Mouse (Mus musculus) mouse trophoblast stem cell (cell line): ENCODE measurements at regions not wholly inside any gene's neighbourhood (a gene's known extent, or its start where the extent isn't known, plus 50 kb on each side); places are given as distances from the start of the nearest gene placed in this dataset.
"Not testable (repeated sequence)": the region's sequence is repeated elsewhere in the genome, so short reads cannot be mapped to it uniquely, and the experiment has no call there.

Experiments used
- in situ Hi-C, 2 experiments: fragments of 300-500 bp; cut with MseI, MboI; formaldehyde crosslinking; loops; 2 replicates in 1 of 2; 3 replicates in 1 of 2; pipeline ENCODE4 v1.15.1; 2025

DNA sequence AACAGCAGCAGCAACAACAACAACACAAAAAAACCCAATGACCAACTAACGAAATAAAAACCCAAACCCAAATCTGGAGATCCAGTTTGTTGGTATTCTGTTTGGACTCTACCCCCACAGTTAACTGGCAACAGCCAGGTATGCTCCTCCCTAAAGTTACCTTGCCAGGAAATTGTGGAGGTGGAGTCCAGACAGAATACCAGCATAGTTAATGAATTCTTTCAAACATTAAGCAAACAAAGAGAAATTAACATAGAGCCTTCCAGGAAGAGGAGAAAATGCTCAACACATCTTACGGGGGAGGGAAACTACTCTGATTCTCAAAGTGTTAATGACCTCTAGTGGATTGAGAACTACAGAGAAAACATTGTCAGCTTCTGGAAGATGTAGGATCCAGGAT, 148.3 kb upstream of the 1700012A03Rik start:
- in situ Hi-C loops = no loop called here

DNA sequence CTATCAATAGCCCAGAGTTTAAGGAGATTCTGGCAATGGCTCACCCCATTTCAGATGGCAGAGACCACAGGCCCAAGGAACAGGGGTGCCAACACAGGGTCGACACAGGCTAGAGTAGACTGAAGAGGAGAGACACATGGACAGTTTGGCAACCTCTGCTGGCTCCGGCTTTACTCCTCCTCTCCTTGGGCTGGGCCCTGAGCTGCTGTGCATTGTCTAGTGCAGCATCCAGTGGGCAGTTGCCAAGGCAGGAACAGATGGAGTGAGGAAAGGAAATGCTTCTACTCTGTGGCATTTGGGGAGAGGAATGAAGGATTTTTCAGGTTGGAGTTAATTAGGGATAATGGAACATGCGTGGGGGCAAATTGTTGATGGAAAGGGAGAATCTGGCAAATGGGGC, 151.0 kb upstream of the 1700012A03Rik start:
- in situ Hi-C loops = no loop called here

DNA sequence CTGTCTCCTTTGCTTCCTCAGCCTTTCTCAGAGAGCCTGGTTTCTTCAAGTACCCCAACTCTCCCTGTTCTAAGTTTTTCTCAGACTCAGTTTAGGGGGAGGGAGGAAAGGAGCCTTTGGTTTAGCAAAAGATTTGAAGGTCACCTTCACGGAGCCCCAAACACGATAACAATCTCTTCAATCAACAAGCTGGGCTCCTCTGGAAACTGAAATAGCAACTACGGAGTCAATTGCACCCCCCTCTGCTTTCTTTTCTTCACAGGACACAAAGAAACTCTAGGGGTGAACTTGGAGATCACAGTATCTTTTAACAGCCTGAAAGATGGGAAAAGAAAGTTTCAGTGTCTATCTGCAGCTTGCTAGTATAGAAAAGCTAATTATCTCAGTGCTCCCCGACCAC, 151.4 kb upstream of the 1700012A03Rik start:
- in situ Hi-C loops = no loop called here

DNA sequence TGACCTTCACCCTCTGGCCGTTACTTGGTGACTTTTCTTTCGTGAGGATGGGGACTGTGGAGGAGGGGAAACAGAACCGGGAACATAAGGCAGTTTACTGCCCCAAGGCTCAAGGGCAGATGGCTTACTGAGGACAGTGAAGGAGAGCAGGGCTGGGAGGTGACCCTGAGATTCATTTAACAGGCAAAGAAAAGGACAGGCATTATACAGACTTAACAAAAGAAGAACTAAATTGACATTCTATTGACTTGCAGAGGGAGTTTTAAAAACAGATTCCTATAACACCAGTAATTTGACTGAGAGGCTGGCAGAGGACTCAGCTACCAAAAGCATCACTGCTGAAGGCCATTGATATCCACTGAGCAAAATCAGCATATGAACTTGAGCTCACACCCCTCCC, 153.0 kb upstream of the 1700012A03Rik start:
- in situ Hi-C loops = no loop called here

DNA sequence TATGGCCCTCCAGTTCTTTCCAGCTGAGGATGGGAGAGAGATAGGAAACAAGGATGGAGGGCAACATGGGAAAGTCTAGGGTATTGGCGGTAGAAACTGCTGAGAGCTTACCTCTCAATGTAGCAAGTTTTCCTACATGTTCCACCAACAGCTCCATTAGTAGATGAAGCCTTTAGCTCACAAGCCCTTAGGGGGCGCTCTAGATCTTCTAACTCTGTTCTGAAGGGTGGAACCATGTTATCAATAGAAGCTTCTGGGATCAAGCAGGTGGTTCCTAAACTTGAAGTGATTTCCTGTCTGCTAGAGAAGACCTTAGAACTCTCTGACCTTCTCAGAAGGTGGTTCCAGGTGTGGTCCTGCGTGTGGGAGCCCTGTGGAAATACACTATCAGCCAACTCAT, 154.2 kb upstream of the 1700012A03Rik start:
- in situ Hi-C loops = no loop called here

DNA sequence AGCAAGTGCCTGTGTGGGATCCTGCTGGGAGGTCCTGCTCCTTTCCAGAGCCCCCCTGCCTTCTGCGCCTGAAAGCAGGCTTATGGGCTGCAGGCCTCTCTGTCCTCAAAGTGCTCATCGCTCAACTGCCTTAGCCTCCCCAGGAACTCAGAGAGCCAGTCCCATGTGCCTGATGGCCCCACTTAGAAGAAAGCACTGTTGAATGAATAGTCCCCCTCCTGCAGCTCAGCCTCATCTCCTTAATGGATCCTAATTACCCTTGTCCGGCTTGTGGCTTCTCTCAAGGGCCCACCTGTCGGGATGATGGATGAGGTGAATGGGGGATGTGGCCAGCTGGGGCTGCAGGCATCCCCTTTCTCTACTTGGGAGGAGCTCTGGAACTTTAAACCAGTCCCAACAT, 163.1 kb upstream of the 1700012A03Rik start:
- in situ Hi-C loops = no loop called here

DNA sequence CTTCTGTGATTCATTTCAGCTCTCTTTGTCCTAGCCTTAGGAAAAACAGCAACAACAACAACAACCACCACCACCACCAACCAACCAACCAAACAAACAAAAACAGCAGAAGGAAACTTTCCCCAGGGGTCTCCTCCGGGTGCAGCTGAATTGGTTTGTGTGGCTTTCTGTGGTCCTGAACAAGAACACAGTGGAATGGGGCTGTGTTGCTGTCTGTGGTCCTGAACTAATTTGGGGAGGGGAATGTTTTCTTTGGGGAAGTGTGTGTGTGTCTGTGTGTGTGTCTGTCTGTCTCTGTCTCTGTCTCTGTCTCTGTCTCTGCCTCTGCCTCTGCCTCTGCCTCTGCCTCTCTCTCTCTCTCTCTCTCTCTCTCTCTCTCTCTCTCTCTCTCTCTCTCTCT, 164.8 kb upstream of the 1700012A03Rik start:
- in situ Hi-C loops = not testable (repeated sequence)

DNA sequence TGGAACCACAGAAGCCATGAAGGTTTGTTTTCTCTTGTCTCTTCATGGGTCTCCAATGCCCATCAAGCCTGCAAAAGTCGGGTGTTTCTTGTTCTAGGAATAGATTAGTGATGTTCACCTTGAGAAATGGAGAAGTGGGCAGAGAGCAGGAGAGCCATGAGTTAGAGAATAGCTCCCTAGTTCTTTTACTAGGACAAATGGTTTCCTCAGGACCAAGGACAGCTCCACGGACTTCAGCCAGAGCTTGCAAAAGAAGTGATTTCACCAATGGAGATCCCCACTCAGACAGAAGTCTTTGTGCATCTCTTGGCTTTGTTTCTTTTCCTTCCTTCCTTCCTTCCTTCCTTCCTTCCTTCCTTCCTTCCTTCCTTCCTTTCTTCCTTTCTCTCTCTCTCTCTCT, 166.3 kb upstream of the 1700012A03Rik start:
- in situ Hi-C loops = no loop called here

DNA sequence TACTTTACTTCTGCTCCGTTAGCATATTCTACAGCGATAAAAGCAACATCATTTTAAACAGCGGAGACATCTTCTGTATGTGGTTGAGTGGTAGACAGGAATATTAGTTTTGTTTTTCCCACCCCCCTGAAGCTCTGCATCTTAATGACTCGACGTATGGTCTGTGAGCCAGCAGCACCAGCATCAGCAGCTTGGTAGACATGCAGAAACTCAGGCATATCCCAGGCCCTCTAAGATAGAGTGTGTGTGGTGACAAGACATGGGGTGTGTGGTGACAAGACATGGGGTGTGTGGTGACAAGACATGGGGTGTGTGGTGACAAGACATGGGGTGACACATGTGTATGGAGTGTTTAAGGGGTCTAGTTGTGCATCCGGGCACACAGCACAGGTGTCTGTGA, 175.4 kb upstream of the 1700012A03Rik start:
- in situ Hi-C loops = no loop called here

DNA sequence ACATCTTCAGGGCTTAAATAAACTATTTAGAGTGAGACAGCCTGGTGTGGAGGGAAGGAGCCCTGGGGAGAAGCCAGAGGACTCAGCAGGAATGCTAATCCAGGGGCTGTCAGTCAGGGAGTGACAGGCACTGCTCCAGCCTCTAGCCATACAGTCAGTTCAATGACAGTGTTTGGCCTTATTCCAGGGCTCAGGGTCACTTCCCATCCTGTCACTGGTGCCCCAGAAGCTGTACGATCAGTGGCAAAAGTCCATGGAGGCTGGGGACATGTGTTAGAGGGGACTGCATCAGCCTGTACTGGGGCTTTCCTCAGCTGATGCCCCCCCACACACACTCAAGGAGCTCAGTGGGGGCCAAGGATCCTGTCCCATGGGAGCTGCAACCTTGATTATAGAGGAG, 176.1 kb upstream of the 1700012A03Rik start:
- in situ Hi-C loops = no loop called here

DNA sequence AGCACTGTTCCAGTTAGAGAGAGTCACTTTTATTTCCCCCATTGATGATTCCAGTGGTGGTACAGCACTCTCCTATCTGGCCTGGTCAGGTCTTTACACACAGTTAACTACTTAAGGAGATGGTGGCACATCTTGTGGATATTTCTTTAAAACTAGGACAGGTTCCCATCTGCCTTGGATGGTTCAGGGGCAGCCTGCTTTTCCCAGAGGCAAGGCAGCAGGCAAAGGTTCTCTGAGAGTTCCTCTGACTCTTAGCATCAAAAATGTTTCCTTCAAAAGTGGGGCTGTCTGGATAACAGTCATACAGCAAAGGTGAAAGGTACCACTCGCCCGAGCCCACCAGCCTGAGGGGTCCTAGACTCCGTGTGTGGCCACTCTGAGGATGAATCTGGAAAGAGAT, 178.3 kb upstream of the 1700012A03Rik start:
- in situ Hi-C loops = no loop called here

DNA sequence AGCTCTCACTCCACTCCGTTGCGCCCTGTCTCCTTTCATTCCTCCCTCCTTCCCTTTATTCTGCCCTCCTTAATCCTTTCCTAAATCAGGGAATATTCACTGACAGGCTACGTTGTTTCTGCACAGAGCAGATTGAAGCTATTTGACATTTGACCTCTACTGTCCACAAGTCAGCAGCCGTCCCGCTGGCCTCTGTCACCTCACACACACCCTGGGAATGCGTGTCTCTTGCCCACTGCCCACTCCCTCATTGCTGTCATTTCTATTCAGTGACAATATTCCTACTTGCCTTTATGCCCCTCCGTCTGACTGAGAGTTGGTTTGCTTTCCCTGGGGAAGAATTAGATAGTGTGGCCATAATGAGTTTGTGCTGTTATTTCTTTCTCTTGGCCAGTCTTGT, 188.1 kb upstream of the 1700012A03Rik start:
- in situ Hi-C loops = no loop called here

DNA sequence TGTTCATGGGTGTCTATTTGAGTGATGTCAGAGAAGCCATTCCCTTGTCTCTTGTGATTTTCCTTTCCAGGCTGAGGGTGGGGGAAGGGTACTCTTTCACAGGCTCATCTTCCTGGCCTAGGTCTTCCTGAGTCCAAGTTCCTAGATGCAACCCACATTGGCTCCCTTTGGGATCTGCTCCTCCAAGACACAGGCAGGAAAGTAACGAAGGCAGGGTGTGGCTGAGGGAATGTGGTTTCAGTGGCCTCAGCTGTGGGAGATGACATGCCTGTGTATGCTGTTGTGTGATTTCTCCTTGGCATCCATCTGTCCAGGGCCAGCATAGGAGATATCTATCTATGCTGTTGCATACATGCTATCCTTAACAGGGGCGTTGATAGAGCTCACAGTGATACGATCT, 190.4 kb upstream of the 1700012A03Rik start:
- in situ Hi-C loops = no loop called here

DNA sequence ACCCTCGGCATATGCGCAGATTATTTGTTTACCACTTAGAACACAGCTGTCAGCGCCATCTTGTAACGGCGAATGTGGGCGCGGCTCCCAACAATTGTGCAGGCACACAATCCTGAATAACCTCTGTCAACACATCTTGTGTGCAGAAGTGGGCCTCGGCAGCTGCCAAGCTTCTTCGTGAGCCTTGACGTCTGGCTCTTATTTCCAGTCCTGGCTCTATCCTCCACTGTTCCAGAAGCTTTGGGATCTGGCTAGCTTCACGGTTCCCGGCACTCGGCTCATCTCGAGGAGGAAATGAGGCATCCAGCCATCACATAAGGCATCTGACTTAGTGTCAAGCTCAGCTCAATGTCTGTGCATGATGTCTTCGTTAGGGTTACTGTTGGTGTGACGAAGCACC, 195.8 kb upstream of the 1700012A03Rik start:
- in situ Hi-C loops = no loop called here

DNA sequence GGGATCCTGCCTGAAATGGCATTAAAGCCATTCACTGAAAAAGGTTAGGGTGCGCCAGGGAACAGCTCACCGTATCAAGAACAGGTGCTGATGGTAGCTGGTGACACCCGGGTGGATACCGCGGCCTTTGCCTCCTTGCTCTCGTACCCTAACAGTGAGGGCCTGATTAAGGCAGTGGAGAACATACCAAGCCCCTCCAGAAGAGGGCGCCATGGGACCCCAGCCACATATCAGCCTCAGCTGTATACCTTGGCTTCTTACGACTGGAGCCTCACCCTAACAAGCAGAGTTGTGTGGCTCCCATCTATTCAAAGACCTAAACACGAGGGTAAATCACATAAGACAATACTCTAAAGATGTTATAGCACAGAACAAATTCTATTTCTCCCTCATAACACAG, 203.7 kb upstream of the 1700012A03Rik start:
- in situ Hi-C loops = no loop called here

DNA sequence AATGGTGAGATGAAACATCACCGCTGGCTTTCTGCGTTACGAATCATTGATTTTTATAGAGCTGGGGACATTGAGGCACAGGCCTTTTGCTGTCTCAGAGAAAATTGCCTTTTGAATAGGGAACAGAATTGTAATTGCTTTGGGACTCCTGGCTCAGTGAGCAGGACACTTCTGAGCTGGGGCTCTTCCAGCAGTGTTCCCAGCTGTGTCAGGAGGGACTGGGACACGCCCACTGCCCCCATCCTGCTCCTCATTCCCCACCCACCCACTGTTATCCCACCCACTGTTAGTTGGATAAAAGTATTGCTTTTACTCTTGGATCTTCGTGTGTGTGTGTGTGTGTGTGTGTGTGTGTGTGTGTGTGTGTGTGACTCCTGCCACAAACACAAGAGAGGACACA, 204.4 kb upstream of the 1700012A03Rik start:
- in situ Hi-C loops = no loop called here

DNA sequence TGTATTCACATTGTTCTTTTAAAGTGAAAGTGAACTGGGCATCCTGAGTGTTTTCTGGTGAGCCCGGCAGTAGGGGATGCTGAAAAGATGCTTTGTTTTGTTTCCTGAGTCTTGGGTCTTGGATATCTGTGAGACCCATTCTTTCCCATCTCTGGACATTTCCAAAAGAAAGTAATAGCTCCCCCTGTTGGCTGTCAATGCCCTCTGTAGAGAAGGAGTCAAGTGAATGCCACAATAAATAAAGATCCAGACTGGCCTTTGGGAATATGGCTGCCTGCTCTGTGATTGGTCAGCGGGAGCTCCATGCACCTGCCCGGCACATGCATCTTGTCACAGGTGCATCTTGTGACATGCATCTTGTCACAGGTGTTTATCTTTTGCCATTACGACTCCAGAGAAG, 209.4 kb upstream of the 1700012A03Rik start:
- in situ Hi-C loops = no loop called here

DNA sequence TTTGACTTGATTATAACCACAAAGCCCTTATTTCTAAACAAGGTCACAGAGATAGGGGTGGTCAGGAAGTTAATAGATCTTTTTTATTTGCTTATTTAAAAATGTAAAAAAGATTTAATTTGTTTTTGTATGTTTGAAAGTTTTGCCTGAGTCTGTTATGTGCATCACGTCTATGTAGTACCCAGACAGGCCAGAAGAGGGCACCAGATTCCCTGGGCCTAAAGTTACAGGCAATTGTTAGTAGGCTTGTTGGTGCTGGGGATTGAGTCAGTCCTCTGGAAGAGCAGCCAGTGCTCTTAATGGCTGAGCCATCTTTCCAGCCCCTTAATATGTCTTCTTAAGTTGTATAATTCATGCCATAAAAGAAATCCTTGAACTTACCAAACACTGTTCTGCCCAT, 211.5 kb upstream of the 1700012A03Rik start:
- in situ Hi-C loops = no loop called here

DNA sequence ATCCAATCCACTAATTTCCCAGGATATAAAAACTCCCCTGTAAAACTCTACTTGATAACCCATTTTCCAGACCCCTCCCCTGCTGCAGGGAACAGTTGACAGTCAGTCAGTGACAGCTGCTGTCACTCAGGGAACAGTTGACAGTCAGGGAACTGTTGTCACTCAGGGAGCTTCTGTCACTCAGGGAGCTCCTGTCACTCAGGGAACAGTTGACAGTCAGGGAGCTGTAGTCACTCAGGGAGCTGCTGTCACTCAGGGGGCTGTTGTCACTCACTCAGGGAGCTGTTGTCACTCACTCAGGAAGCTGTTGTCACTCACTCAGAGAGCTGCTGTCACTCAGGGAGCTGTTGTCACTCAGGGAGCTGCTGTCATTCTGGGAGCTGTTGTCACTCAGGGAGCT, 214.3 kb upstream of the 1700012A03Rik start:
- in situ Hi-C loops = no loop called here

DNA sequence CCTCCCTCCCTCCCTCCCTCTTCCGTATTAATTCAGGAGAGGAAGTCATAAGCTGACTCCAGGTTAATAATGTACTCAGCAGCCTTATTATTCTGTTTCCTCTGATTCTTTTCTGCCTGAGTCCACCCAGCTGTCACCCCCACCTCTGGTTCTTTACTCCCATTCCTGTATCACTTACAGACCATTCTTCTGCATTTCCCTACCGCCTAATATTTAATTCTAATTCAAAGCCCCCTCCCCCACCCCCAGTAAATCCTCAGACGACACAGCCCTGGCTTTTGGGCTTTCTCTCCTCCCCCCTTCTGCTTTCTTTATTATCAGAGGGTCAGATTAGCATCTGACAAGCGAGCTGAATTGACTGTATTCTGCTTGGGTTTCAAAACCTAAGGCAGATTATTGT, 215.5 kb upstream of the 1700012A03Rik start:
- in situ Hi-C loops = no loop called here

DNA sequence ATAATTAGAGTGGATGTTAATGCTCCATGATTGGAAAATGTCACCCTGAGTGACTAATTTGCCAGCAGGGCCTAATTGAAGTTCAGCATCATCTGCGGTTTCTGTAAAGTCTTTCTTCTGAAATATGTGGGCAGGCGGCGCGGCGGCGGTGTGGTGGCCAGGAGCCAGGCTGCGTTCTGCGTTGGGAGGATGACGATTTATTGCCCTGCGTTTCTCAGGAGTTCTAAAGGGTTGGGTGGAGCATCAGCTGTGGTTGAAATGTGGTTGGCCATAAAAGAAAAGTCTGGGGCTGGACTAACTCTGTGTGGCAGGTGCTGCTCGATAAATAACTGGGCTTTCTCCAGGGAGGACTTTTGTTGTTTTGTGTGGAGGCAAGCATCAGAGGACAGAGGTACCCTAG, 219.4 kb upstream of the 1700012A03Rik start:
- in situ Hi-C loops = no loop called here

DNA sequence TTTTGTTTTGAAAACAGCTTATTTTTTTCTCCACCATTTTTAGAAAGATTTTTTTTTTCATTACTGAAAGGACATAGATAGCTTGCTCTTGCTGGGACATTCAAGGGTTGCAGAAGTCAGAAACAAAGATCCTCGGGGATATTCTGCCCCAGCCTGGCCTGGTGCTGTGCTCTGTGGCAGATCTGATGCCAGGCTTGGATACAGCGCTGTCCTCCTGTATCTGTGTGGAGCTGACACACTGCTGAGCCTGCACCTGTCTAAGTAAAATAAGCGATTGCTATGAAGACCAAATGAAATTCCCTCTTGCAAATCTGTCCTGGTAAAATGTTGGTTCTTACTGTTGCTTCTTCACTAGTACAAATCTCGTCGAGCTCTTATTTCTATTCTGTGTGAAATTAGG, 226.4 kb upstream of the 1700012A03Rik start:
- in situ Hi-C loops = no loop called here

DNA sequence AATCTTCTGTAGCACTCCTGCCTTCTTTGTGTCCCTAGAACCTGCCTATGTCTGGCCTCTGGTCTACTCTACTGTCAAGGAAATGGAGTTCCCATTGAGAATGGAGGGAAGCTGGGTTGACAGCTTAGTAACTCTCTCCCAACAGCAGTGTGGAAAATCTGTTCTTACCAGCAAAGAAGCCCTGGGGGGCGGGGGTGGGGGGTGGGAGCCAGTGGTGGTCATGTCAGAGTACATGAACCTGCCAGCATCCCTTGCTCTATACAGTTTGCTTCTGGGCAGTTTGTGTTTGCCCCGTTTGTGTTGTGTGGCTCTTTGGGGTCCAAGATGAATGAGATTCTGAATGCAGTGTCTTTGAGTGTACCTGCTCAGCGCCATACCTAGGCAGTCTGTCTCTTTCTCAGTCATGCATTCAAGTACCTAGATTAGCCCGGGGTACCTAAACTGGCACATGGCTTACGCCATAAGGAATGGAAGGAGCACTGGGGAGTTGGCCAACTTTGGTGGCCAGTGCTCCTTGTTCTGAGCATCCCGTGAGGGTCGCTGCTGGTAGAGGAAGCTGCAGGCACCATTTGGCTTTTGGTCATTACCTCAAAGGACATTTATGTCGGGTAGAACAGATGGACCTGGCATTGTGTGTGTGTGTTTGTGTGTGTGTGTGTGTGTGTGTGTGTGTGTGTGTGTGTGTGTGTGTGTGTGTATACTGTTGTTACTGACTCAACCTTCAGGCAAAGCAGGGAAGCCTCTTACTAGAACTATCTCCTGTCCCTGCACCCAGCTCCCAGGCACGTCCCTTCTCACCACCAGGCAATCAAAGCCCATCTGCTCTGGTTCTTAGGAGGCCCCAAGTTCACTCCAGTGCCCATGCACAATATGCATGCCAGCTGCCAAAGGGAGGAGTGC, 227.6 kb upstream of the 1700012A03Rik start:
- in situ Hi-C loops = no loop called here

DNA sequence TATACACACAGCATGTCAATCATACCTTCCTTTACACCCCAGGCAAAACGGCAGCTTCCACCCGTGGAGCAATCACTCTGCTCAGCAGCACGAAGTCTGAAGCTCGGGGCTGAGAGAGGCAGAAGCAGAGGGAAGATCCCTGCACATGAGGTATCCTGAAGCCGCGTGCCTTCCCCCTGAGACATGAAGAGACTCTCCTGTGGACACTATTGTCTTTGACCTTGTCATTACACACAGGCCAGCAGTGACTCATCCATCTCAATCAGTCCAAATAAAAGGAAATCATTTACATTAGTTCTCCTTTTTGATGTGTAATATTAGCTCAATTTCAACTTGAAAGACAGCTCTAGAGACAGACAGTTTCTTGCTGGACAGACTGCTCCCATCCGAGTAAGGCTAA, 228.4 kb upstream of the 1700012A03Rik start:
- in situ Hi-C loops = no loop called here
